Mouse (Mus musculus): Measurements from ENCODE around the gene Syne4. TPM values are rescaled to one million over a fixed set of nuclear protein-coding genes. Genes with fewer than 3 reads are reported as not detected.

Gene Syne4
- polyA plus RNA-seq, 1 experiment from 2014 or later, result 10.0 TPM

DNA sequence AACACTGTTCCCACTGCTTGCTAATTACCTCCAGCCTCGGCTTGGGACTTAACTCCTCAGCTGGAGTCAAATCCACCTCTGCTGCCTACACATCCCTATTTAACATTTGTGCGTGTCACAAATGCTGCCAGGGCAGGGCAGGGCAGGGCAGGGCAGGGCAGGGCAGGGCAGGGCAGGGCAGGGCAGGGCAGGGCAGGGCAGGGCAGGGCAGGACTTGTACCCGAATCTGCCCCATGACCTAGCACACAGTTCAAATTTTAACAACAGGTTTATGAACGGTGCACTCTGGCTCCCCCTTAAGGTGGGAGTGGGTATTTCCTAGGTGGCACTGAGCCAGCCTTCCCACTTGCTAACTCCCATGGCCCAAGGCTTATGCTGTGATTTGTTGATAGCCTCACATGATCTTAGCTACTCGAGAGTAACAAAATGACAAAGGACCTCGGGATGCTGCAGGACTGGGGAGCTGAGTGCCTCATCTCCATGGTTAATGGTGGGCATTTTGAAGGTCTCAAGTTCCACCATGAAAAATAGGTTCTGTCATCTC lies 38.7 kb downstream of the Syne4 start:
- Histone ChIP-seq H3K4me3 (ENCODE audit: low read length) (no peak overlapping the region), H3K27me3 (ENCODE audit: control insufficient read depth, insufficient read depth, low read length) (peaks cover 21% of the 10 kb centered on the region), H3K4me2 (ENCODE audit: low read depth, low read length) (no peak overlapping the region), H3K36me3 (ENCODE audit: control insufficient read depth, insufficient read depth) (no peaks in the 10 kb centered on the region), H3K9me3 (replicated peaks; ENCODE audit: control insufficient read depth, low read length) (no peaks in the 10 kb centered on the region), H3K4me1 (ENCODE audit: control insufficient read depth, insufficient read depth, low read length) (no peaks in the 10 kb centered on the region), H3K27ac (ENCODE audit: low read length) (no peak overlapping the region), H3K9ac (ENCODE audit: low read length) (no peak overlapping the region)
- no peak for ATAC-seq (replicated peaks; ENCODE audit: extremely low read depth, insufficient read depth, low FRiP score)
- 11% methylated on average over 6 of the region's 6 CpGs for WGBS

- no peaks in the 10 kb centered on the region for H3K9me3 ChIP-seq (replicated peaks; ENCODE audit: control insufficient read depth, low read length)
- H3K4me3 ChIP-seq (ENCODE audit: low read length), result no peak overlapping the region
- 67% methylated on average over 4 of the region's 4 CpGs for WGBS
- no peaks in the 10 kb centered on the region for H3K36me3 ChIP-seq (ENCODE audit: control insufficient read depth, insufficient read depth)
- H3K4me1 ChIP-seq (ENCODE audit: control insufficient read depth, insufficient read depth, low read length), result no peaks in the 10 kb centered on the region
- H3K9ac ChIP-seq (ENCODE audit: low read length), result no peak overlapping the region
- no peak overlapping the region for H3K4me2 ChIP-seq (ENCODE audit: low read depth, low read length)
- peaks cover 15% of the 10 kb centered on the region for H3K27me3 ChIP-seq (ENCODE audit: control insufficient read depth, insufficient read depth, low read length)
- H3K27ac ChIP-seq (ENCODE audit: low read length), result no peak overlapping the region
- no peak for ATAC-seq (replicated peaks; ENCODE audit: extremely low read depth, insufficient read depth, low FRiP score)
These were observed 39.5 kb downstream of the Syne4 start for GRCm38 (mm10) chr7:30354059-30354458.

- H3K9me3 ChIP-seq (replicated peaks; ENCODE audit: control insufficient read depth, low read length), result no peaks in the 10 kb centered on the region
- peaks cover 4% of the 10 kb centered on the region for H3K27me3 ChIP-seq (ENCODE audit: control insufficient read depth, insufficient read depth, low read length)
- H3K9ac ChIP-seq (ENCODE audit: low read length), result no peak overlapping the region
- no peak for ATAC-seq (replicated peaks; ENCODE audit: extremely low read depth, insufficient read depth, low FRiP score)
- WGBS, result 71% methylated on average over 7 of the region's 7 CpGs
- H3K27ac ChIP-seq (ENCODE audit: low read length), result no peak overlapping the region
- peaks cover 7% of the 10 kb centered on the region; the same call in 1 of the 2 replicates for H3K4me1 ChIP-seq (ENCODE audit: control insufficient read depth, insufficient read depth, low read length)
- H3K36me3 ChIP-seq (ENCODE audit: control insufficient read depth, insufficient read depth), result no peaks in the 10 kb centered on the region; the same call in 1 of the 2 replicates
- no peak overlapping the region for H3K4me3 ChIP-seq (ENCODE audit: low read length)
- no peak overlapping the region for H3K4me2 ChIP-seq (ENCODE audit: low read depth, low read length)
These were observed 44.0 kb downstream of the Syne4 start for GRCm38 (mm10) chr7:30358378-30359186.

DNA sequence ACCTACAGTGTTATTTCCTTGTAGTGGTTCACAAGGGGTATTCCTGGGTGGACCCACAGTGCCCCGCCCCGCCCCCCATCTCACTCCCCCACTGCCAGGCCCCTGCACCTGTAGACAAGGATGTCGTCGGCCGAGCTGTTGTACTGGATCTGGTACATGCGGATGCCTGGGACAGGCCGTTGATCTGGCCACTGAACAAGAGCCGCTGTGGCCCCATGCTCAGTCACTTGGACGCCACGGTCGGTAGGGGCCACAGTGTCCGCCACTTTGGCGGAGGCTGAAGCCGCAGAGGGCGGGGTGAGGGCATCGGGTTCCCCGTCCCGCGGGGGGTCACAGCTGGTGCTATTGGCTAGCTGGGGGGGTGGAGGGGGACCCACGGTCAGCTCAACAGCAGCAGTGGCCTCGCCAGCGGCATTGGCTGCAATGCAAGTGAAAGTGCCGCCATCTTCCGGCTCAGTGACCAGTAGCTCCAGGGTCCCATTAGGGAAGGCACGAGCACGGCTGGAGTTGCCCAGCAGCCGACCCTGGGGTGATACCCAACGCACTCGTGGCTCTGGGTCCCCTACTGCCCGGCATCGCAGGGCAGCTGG lies 44.8 kb downstream of the Syne4 start:
- Histone ChIP-seq H3K4me2 (ENCODE audit: low read depth, low read length) (no peak overlapping the region), H3K9ac (ENCODE audit: low read length) (no peak overlapping the region), H3K4me1 (ENCODE audit: control insufficient read depth, insufficient read depth, low read length) (peaks cover 7% of the 10 kb centered on the region; the same call in 1 of the 2 replicates), H3K36me3 (ENCODE audit: control insufficient read depth, insufficient read depth) (no peaks in the 10 kb centered on the region; the same call in 1 of the 2 replicates), H3K4me3 (ENCODE audit: low read length) (no peak overlapping the region), H3K27me3 (ENCODE audit: control insufficient read depth, insufficient read depth, low read length) (peaks cover 12% of the 10 kb centered on the region), H3K27ac (ENCODE audit: low read length) (no peak overlapping the region), H3K9me3 (replicated peaks; ENCODE audit: control insufficient read depth, low read length) (no peaks in the 10 kb centered on the region)
- no peak for ATAC-seq (replicated peaks; ENCODE audit: extremely low read depth, insufficient read depth, low FRiP score)
- WGBS, result 76% methylated on average over 31 of the region's 31 CpGs

DNA sequence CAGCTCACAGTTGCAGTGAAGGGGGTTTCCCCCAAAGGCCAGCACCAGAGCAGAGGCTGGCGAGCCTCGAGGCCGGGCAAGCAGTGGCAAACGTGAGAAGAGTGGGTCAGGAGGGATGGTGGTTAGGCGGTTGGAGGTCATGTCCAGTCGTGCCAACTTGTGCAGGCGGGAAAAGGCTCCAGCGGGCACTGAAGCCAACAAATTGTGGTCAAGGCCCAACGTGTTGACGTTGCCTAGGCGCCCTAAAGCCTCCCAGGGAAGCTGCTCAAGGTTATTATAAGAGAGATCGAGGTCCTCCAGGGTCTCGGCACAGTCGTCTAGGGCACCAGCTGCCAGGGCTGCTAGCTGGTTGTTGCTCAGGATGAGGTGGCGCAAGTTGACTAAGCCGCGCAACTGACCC lies 45.4 kb downstream of the Syne4 start:
- no peak overlapping the region for H3K4me2 ChIP-seq (ENCODE audit: low read depth, low read length)
- peaks cover 7% of the 10 kb centered on the region; the same call in 1 of the 2 replicates for H3K4me1 ChIP-seq (ENCODE audit: control insufficient read depth, insufficient read depth, low read length)
- peaks cover 18% of the 10 kb centered on the region for H3K27me3 ChIP-seq (ENCODE audit: control insufficient read depth, insufficient read depth, low read length)
- H3K9ac ChIP-seq (ENCODE audit: low read length), result no peak overlapping the region
- H3K9me3 ChIP-seq (replicated peaks; ENCODE audit: control insufficient read depth, low read length), result no peaks in the 10 kb centered on the region
- no peak overlapping the region for H3K27ac ChIP-seq (ENCODE audit: low read length)
- H3K36me3 ChIP-seq (ENCODE audit: control insufficient read depth, insufficient read depth), result no peaks in the 10 kb centered on the region; the same call in 1 of the 2 replicates
- 85% methylated on average over 17 of the region's 17 CpGs for WGBS
- no peak for ATAC-seq (replicated peaks; ENCODE audit: extremely low read depth, insufficient read depth, low FRiP score)
- H3K4me3 ChIP-seq (ENCODE audit: low read length), result no peak overlapping the region

DNA sequence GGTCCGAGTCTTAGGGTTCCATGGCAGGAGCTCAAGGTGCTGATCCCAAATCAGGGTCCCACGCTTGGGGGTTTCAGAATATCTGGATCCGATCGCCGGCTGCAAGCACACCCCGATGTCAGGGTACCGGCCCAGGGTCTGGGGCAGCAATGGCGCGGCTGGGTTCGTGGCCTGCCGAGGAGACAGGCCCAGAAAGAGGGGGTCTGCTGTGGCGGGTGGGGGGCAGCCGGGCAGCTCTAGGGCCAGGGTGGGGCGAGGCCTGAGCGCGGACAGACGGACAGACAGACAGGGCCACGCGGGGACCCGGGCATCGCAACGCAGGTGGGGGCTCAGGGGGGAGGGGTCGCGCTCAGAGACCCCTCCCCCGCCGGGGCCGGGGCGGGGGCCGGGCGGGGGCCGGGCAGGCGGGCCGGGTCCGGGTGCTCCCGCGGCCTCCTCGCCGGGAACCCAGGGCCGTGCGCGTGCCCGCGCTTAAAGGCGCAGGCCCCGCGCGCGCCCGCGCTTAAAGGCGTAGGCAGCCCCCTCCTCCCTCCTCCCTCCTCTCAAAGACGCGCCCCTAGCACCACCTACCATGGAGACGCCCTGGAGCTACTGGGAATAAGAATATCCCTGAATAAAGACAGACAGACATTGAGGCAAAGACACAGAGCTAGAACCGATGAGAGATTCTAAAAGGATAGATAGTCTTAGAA lies 48.2 kb downstream of the Syne4 start, which contains the start of gene Lrfn3:
TSS of gene Lrfn3 (minus strand) at position 121 of the 692 bp plus-strand sequence.
- Histone ChIP-seq H3K4me3 (ENCODE audit: low read length) (peak within 1 kb of the TSS; percentile 68), H3K9me3 (replicated peaks; ENCODE audit: control insufficient read depth, low read length) (no peaks in the 10 kb centered on the region), H3K36me3 (ENCODE audit: control insufficient read depth, insufficient read depth) (no peaks in the 10 kb centered on the region; the same call in 1 of the 2 replicates), H3K27me3 (ENCODE audit: control insufficient read depth, insufficient read depth, low read length) (peaks cover 18% of the 10 kb centered on the region), H3K4me1 (ENCODE audit: control insufficient read depth, insufficient read depth, low read length) (peaks cover 7% of the 10 kb centered on the region; the same call in 1 of the 2 replicates), H3K27ac (ENCODE audit: low read length) (no peak within 1 kb of the TSS), H3K9ac (ENCODE audit: low read length) (peak within 1 kb of the TSS; percentile 80), H3K4me2 (ENCODE audit: low read depth, low read length) (peak within 1 kb of the TSS; percentile 89)
- ATAC-seq (replicated peaks; ENCODE audit: extremely low read depth, insufficient read depth, low FRiP score), result no peak; the same call in 1 of the 2 replicates
- 2% methylated on average over 44 of the region's 55 CpGs for WGBS

- no peaks in the 10 kb centered on the region for H3K9me3 ChIP-seq (replicated peaks; ENCODE audit: control insufficient read depth, low read length)
- no peaks in the 10 kb centered on the region; the same call in 1 of the 2 replicates for H3K36me3 ChIP-seq (ENCODE audit: control insufficient read depth, insufficient read depth)
- peak overlapping the region; percentile 80 for H3K9ac ChIP-seq (ENCODE audit: low read length)
- peak overlapping the region; percentile 68 for H3K4me3 ChIP-seq (ENCODE audit: low read length)
- H3K27ac ChIP-seq (ENCODE audit: low read length), result no peak overlapping the region
- 59% methylated on average over 6 of the region's 6 CpGs for WGBS
- peak overlapping the region; percentile 89 for H3K4me2 ChIP-seq (ENCODE audit: low read depth, low read length)
- peaks cover 7% of the 10 kb centered on the region; the same call in 1 of the 2 replicates for H3K4me1 ChIP-seq (ENCODE audit: control insufficient read depth, insufficient read depth, low read length)
- peaks cover 18% of the 10 kb centered on the region for H3K27me3 ChIP-seq (ENCODE audit: control insufficient read depth, insufficient read depth, low read length)
- ATAC-seq (replicated peaks; ENCODE audit: extremely low read depth, insufficient read depth, low FRiP score), result no peak
These were observed 48.7 kb downstream of the Syne4 start for GRCm38 (mm10) chr7:30363344-30363738.

DNA sequence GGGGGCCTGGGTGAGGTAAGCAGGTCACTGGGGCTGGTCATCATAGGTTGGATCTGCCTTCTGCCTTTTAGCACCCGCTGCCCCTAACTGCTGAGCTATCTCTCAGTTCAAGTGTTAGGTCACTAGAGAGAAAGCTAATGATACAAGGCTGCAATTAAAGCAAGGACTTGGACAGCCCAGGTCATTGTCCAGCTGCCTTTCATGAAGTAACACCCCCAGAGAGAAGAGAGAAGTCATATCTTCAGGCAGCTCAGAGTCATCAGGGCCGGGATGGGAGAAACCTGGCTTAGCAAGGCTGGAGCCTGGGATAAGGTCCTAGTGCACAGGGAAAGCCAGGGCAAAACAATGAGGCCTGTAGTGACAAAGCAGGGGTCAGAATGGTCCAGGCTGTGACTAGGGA lies 52.9 kb downstream of the Syne4 start:
- peaks cover 6% of the 10 kb centered on the region; the same call in 1 of the 2 replicates for H3K4me1 ChIP-seq (ENCODE audit: control insufficient read depth, insufficient read depth, low read length)
- H3K27me3 ChIP-seq (ENCODE audit: control insufficient read depth, insufficient read depth, low read length), result peaks cover 14% of the 10 kb centered on the region
- H3K9me3 ChIP-seq (replicated peaks; ENCODE audit: control insufficient read depth, low read length), result no peaks in the 10 kb centered on the region
- ATAC-seq (replicated peaks; ENCODE audit: extremely low read depth, insufficient read depth, low FRiP score), result no peak
- no peak overlapping the region for H3K27ac ChIP-seq (ENCODE audit: low read length)
- WGBS, result 60% methylated on average over 2 of the region's 2 CpGs
- no peak overlapping the region for H3K9ac ChIP-seq (ENCODE audit: low read length)
- no peak overlapping the region for H3K4me3 ChIP-seq (ENCODE audit: low read length)
- no peaks in the 10 kb centered on the region for H3K36me3 ChIP-seq (ENCODE audit: control insufficient read depth, insufficient read depth)
- no peak overlapping the region for H3K4me2 ChIP-seq (ENCODE audit: low read depth, low read length)

All from heart, embryonic 16.5 days (tissue).